Mouse (Mus musculus): ENCODE data around the gene E2f3.

E2f3 gene

DNA sequence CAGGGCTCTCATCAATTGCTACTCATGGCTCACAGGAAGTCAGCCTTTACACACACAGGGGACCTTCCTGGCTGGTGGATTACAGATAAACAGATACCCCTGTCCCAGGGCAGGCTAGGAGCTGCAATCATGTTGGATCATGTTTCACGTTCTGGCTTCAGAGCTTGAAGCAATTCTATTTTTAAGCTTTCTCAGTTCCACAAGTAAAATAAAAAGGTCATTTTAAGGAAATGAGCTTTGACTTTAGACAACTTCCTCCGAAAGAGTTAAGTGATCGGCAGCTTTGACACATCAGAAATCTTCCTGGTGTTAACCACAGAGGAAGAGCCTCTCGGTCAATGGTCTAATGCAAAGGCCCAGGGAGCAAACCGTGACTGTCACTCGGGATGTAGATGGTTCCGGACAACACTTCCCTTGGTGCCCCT is 6.7 kb downstream of the E2f3 start:
- no peak for DNase-seq (ENCODE audit: low read depth, low spot score)

DNA sequence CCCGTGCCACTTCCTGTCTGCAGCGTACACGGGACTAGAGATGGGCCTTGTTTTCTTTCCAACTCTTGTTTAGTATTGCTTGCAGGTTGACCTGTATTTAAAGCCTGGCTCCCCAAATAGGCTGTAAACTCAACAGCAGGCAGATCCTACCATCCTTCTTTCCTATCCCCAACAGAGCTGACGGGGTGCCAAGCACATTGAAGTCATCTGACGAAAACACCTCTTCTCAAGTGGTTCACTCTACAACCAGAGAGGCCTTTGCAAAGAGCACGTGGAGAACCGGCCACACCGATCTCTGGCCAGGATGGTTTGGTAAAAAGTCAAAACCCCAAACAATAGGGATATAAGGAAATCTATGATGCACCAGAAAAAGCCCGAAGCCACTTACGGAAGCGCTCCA is 8.5 kb downstream of the E2f3 start:
- DNase-seq (ENCODE audit: low read depth, low spot score), result no peak

DNA sequence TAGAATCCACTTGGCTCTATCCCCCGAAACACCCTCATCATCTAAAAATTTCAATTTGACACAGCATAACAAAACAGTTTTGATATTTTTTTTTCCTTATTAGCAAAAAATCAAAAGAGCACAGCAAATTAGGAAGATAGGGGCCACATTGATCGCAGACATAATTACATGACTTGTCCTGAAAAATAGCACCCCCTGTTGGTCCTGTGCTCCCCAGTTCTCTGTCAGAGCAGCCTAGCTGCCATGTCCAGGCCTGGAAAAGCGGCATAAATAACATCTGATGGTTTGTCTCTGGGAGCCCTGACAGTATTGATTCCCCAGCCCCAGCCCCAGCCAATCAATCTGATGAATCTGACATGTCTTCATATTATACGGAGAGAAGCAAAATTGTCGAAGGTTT is 11.8 kb downstream of the E2f3 start:
- DNase-seq (ENCODE audit: low read depth, low spot score), result no peak

DNA sequence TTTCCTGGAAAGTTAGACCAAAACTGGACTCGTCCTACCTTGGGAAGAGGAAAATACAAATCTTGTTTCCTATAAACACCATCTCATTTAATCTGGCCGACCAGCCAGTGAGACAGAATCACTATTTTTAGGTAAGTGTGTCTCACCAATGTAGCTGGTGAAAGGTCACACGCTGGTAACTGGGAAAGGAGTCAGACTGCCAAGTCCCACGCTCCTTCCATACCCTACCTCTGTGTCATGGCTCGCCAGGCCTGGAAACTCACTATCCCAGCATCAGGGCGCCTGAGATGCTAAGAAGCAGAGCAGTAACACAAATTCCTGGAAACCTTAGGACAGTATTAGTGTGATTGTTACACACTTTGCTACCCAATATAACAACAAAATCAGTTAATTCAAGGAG is 12.3 kb downstream of the E2f3 start:
- DNase-seq (ENCODE audit: low read depth, low spot score), result no peak

DNA sequence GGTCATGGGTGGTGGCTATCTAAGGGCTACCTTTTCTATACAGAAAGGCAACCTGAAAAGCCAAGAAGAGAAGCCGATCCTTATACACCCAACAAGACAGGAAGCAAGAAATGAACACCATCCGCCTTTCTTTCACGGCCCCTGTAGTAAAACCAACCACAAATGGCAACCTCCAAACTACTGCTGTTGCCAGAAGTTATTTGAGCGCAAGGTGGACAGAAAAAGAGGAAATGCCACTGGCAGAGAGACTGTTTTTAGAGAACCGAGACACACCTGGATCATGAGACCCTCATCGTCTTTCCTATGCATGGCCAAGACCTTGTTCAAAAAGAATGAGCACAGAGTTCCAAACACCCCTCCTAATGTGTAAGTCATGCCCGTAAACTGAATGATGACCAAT is 15.5 kb downstream of the E2f3 start:
- no peak for DNase-seq (ENCODE audit: low read depth, low spot score)

DNA sequence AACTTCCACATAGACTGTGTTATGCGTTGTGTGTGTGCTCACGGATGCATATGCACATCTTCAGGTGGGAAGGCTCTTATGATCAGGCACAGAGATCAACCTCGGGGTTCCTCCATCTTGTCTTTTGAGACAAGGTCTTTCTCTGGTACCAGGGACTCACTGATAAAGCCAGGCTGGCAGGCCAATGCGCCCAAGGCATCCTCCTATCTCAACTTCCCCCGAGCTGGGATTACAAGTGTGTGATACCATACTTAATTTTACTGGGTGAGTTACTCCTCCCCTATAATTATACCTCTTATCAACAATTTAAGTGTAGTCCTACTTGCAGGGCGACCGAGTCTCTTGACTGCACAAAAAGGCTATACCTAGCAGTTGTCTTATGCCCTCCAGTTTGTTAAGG is 17.2 kb downstream of the E2f3 start:
- no peak for DNase-seq (ENCODE audit: low read depth, low spot score)

DNA sequence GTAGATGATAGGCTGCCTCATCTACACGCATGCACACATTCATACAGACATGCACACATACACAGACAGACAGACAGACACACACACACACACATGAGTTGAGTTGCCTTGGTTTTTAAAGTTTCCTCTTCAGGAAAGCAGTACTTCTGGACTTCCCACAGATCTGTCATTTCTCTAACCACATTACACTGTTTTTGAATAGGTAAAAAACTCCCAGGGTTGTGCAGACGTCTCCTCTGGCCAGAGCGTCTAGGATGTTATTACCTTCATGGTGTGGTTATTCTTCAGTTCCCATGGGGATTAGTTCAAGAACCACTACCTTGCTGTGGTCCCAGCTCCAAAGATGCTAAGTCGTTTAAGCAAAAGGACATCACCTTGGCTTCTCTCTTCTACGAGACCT is 18.5 kb downstream of the E2f3 start:
- DNase-seq (ENCODE audit: low read depth, low spot score), result no peak

DNA sequence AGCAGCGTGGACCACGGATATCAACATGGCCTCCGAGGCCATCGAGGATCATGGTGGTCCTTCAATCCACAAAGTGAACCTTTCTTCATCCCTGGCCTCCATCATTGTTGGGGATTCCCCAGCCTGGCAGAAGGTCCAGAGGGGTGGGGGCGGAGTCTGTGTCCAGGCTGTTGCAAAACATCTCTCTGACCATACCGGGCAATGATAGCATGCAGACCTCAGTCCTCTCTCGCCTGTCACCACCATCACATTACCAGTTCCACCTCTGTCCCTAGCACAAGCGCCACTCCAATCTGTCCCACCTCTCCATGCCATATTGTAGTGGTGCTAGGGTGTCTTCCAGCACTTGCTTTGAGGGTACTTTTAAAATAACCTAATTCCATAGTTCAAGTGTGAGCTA is 18.9 kb downstream of the E2f3 start:
- no peak for DNase-seq (ENCODE audit: low read depth, low spot score)

DNA sequence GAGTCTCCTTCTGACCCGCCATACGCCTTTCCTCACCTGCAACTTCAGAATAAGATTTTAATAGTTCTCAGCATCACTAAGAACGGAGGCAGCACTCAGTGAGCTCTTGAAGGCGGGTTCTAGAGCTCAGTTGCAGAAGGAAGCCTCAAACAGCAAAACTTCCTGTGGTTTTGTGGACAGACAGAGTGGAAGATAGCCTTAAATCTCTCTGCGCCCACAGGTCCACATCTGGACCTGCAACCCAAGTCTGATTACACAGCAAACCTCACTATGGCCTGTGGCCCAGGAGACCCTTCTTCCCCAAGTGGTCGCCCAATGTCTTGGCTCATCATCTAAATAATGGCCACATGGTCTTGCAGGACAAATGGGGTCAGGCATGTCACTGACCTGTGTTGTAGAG is 21.8 kb downstream of the E2f3 start:
- DNase-seq (ENCODE audit: low read depth, low spot score), result no peak

DNA sequence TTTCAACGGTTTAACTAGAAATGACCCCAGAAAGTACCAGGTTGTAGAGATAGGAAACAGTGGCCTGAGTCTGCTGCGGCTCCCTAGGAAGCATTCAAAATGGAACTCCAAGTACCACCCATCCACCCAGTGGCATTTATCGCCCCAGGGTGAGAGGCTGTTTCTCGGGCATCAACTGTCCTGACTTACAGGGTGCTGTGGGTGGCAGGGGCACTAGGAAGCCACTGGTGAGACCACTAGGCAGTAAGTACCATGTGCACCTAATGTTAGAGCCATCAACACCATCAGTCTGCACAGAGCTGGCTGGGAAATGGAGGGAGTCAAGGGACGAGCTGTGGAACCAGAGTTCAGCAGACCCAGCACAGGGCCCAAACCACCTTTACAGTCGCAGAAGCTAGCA is 25.4 kb downstream of the E2f3 start:
- DNase-seq (ENCODE audit: low read depth, low spot score), result no peak

DNA sequence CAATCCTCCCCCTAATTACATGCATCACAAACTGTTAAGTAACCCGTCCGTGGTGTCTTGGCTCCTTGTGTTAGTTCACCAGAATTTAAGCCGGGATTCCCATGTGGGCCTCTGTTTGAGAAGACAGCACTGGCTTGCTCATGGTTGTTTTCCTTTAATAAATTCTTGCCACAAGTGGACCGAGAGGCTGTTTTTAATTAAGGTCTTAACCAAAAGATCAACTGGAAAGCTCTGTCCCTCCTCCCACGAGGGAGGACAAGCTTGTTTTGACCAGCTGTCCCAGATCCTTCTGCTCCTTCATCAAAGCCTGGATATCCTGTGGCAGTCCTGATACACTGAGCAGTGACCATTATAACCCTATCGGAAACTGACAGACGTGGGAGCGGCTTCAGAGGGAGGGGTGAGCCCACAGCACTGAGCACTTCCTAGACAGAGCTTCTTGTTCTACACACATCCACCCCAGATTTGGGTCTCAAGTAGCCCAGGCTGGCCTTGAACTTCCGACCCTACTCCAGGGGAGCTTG is 28.1 kb downstream of the E2f3 start:
- no peak for DNase-seq (ENCODE audit: low read depth, low spot score)

DNA sequence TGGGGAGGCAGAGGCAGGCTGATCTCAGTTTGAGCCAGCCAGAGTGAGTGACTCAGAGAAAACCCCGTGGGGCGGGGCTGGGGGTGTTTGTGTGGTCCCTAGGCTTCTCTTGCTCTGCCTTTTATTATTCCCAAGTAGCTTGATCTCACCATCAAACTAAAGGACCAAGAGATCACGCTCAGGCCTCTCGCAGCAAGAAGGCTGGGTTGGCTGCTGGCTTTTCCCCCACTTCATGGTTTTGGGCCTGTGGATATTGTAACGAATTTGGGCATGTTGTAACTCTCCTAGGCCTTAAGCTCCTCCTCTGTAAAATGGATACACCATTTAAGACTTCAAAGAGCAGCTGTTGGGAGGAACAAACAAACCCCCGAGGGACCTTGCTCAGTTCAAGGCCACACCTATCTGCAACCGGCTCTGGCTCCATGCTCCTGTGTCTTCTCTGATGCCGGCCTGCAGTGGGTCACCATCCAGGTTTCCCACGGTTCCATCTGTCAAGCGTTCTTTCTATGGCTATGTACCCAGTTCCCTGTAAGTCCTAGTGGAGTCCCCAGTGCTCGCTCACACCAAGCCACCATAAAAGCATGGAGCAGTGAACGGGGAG is 28.9 kb downstream of the E2f3 start:
- no peak for DNase-seq (ENCODE audit: low read depth, low spot score)

DNA sequence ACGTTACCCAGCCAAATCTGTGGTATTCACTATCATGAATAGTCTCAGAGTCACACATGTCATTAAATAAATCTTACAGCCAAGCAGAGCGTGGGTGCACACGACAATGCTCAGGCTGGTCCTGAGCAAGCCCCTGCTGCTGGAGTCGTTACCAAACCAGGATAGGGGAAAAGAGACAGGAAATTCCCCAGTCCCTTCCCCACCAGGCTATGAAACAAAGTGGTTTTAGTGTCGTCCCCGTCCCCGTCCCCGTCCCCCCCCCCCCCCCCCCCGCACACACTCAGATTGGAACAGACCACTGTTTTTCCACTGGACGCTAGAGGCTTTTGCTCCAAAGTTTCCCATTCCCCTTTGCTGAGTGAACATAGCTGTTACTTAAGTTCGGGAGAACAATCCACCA is 30.6 kb downstream of the E2f3 start:
- no peak for DNase-seq (ENCODE audit: low read depth, low spot score)

DNA sequence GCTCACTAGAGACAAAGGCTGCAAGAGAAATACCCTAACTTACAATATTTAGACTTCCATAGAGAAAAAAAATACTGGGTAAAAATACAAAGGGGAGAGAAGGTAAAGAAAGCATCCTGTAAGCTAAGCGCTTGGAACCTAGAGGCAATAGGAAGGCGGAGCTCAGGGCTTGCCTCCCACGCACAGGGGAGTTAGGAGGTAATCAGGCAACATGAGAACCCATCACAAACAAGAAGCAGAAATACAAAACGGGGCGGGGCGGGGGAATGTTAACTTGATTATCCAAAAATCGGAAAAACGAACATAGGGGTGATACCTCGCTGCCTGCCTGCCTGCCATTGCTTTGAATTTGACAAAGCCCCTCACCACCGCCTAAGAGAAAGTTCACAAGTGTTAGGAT is 31.1 kb downstream of the E2f3 start:
- DNase-seq (ENCODE audit: low read depth, low spot score), result no peak

DNA sequence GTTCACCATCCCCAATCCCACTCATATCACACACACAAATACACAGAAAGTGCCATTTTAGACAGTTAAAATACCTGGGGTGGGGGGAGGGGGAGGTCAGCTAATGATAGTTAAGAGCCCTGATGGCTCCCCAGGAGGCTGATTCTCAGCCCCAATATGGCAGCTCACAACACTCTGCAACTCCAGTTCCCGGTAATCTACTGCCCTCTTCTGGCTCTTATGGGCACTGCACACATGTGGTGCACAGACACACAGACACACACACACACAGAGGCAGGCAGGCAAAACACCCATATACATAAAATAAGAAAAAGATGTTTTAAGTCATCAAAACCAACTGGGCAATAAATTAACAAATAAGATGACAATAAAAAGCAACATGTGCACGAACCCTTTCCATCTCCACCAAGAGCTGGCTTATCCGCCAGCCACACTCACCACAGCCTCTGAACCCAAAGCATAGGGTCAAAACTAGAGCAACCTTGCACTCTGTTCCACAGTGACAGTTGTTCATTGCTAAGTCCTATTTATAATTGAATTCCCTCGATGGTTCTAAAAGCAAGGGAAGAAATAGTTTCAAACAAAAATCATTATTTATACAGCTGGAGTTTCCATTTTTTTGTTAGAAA is 32.3 kb downstream of the E2f3 start:
- DNase-seq (ENCODE audit: low read depth, low spot score), result no peak

DNA sequence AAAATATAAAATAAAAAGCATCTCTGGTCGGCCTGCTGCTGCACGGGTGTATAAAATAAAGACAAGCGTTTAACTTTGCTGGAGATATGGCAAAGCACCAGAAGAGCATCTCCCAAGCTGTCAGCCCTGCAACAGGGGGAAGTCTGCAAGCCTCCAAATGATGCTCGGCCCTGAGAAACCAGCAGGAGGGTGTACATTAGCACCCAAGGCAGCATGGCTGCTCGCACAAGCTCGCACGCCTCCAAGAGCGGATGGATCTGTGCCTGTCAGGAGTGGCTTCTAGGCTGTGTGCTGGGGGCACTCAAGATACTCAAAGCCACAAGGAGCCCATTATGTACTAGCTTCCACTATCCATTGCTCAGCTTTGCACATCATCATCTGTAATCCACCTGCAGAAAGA is 39.8 kb downstream of the E2f3 start:
- no peak for DNase-seq (ENCODE audit: low read depth, low spot score)

DNA sequence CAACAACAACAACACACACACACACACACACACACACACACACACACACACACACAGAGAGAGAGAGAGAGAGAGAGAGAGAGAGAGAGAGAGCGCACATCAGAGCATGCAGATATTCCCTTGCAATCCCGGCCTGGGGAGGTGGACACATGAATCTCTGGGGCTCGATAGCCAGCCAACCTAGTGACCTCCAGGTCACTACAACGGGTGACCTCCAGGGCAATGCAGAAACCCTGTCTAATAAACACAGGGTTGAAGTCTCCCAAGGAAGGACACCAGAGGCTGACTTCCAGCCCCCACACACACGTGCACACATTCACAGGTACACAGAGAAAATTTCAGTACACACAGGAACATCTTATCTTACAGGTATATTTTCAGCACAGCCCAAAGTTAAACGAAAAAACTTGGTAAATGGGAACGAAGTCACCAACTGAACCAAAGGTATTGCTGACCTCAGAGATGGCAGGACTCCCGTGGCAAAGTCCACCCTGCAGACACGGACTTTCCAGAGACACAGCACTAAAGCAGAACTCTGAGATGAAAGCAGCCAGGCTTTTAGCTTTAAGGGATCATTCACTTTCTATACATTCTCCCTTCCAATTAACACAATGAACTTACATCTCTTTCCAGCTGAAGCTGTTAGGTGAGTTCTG is 40.8 kb downstream of the E2f3 start:
- no peak for DNase-seq (ENCODE audit: low read depth, low spot score)

DNA sequence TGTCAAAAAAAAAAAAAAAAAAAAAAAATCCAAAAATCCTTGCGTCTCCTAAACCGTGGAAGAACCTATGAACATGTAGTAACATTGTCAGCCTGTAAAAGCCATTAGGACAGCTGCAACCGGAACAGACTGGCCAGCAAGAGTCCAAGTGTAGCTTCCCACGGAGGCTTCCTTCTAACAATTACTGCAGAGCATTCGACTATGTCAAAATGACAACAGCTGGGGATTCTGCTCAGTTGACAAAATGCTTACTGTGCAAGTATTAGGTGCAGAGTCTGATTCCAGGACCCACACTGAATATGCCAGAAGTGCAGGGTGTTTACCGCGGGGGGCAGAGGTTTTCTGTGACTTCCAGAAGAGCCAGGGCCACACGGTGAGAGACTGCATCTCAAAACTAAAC is 41.4 kb downstream of the E2f3 start:
- no peak for DNase-seq (ENCODE audit: low read depth, low spot score)

DNA sequence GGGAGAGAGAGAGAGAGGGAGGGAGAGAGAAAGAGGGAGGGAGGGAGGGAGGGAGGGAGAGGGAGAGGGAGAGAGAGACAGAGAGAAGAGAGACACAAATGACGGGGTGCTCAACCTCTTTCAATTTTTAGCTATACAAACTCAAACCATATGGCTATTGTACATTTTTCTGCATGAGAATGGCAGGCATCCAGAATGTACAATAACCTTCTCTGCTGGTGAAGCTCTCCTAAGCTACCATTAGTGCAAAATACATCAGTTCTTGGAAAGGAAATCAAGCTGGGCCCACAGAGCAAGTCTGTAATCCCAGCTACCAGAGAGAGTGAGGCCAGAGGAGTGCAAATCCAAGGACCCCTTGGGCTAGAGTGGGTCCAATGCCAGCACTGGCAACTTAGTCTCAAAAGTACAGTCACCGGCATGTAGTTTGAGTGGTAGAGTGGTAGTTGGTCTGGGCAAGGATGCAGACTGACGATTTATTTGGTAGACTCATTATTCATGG is 42.3 kb downstream of the E2f3 start:
- DNase-seq (ENCODE audit: low read depth, low spot score), result no peak

DNA sequence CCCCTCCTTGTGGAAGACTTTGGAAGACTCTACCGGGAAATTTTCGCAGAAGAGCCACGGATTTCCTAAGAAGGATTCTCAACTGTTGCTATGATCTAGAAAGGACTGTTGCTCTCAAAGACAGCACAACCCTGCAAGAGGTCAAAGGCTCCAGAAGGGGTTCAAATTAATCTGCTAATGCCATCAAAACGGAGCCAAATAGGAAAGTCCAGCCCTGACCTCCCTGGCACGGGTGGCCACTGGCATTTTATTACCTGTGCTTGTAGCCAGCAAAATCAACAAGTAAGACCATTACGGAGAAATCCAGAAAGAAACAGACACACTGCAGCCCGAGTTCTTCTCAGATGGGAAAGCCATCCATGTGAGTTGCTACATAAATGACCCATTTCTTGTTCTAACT is 45.8 kb downstream of the E2f3 start:
- no peak for DNase-seq (ENCODE audit: low read depth, low spot score)

DNA sequence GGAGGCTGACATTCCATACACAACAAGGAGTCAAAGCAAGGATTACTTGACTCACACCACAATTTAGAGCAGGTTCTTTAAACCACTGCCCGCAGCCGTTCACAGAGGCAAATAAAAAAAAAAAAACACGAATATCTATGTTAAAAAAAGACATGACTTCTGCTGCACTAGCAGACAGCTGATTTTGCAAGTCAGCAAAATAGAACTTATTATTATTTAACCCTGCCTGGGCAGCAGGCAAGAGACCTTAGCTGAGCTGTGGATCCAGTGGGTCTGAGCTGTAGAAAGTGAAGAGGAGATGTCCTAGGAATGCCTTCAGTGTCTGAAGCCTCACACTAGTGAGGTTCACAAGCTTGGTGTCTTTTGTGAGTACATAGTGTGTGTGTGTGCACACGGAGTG is 46.5 kb downstream of the E2f3 start:
- DNase-seq (ENCODE audit: low read depth, low spot score), result no peak

DNA sequence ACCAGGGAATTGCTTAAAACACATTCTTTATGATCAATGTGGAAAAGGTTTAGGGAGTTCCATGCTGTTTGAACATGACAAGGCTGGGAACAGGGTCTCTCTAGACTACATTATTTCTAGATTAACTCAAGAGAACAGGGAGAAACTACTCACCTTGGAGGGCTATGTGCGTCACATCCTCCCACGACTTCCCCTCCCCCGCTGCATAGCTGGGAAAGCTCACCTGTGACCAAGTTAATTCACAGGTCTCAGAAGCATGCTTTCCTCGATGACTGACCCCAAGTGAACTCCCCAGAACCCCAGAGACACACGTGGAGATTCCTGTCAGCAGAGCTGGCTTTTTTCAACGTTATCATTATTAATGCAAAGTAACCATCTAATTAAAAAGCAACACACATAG is 47.1 kb downstream of the E2f3 start:
- no peak for DNase-seq (ENCODE audit: low read depth, low spot score)

DNA sequence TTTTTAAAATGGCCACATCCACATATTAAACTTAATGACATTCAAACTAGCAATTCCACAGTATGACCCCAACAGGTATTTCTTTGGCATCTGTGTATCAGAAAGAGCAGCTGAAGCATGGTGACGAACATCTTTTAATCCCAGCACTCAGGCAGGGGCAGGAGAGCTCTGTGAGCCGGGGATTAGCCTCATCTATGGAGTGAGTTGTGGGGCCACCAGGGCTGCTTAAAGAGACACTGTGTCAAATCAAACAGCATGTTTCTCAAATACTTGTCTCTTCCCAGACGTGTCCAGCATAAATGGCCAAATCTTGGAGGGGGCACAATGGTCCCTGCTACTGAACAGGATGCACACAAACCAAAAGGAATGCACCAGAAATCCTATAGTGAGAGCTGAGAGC is 59.7 kb downstream of the E2f3 start:
- no peak for DNase-seq (ENCODE audit: low read depth, low spot score)

All from c-Kit-negative CD71-positive TER-119-positive erythroid progenitor cells, embryonic 14.5 days (primary cell).